Mouse (Mus musculus): ENCODE measurements around the gene Ptprn2. TPM values are rescaled to one million over a fixed set of nuclear protein-coding genes. Genes with fewer than 3 reads are reported as not detected.
"Not testable (repeated sequence)": the region's sequence is repeated elsewhere in the genome, so short reads cannot be mapped to it uniquely, and the experiment has no call there.

Gene Ptprn2
- polyA plus RNA-seq, 1 experiment: 0.37 TPM

GRCm38 (mm10) chr12:116569568-116569967, 84.0 kb downstream of the Ptprn2 start:
- Histone ChIP-seq H3K36me3 (ENCODE audit: control insufficient read depth, insufficient read depth, low read length, poor library complexity, severe bottlenecking) (no peaks in the 10 kb centered on the region), H3K4me3 (ENCODE audit: low read depth, low read length) (no peak overlapping the region), H3K27me3 (ENCODE audit: control insufficient read depth, insufficient read depth, low read length, poor library complexity, severe bottlenecking) (no peaks in the 10 kb centered on the region), H3K9ac (ENCODE audit: low read depth, poor library complexity, severe bottlenecking) (no peak overlapping the region), H3K27ac (ENCODE audit: insufficient read depth, low read length) (no peak overlapping the region), H3K4me1 (ENCODE audit: control insufficient read depth, insufficient read depth, low read length) (no peaks in the 10 kb centered on the region), H3K9me3 (replicated peaks; ENCODE audit: control insufficient read depth, insufficient read depth, low read length, poor library complexity, severe bottlenecking) (no peaks in the 10 kb centered on the region)
- TF ChIP-seq EP300 (IDR thresholded peaks at IDR 0.05; ENCODE audit: insufficient read depth, low read depth, low read length) (no peak), POLR2A (IDR thresholded peaks at IDR 0.05; ENCODE audit: insufficient read depth, low read length) (no peak), CTCF (IDR thresholded peaks at IDR 0.05; ENCODE audit: low read depth, low read length) (no peak)

GRCm38 (mm10) chr12:116574102-116574501, 88.6 kb downstream of the Ptprn2 start:
- no peak overlapping the region for H3K27ac ChIP-seq (ENCODE audit: insufficient read depth, low read length)
- H3K27me3 ChIP-seq (ENCODE audit: control insufficient read depth, insufficient read depth, low read length, poor library complexity, severe bottlenecking): no peaks in the 10 kb centered on the region
- TF ChIP-seq EP300 (IDR thresholded peaks at IDR 0.05; ENCODE audit: insufficient read depth, low read depth, low read length) (no peak), CTCF (IDR thresholded peaks at IDR 0.05; ENCODE audit: low read depth, low read length) (no peak), POLR2A (IDR thresholded peaks at IDR 0.05; ENCODE audit: insufficient read depth, low read length) (no peak)
- H3K9ac ChIP-seq (ENCODE audit: low read depth, poor library complexity, severe bottlenecking): no peak overlapping the region
- no peaks in the 10 kb centered on the region for H3K9me3 ChIP-seq (replicated peaks; ENCODE audit: control insufficient read depth, insufficient read depth, low read length, poor library complexity, severe bottlenecking)
- no peaks in the 10 kb centered on the region for H3K36me3 ChIP-seq (ENCODE audit: control insufficient read depth, insufficient read depth, low read length, poor library complexity, severe bottlenecking)
- H3K4me1 ChIP-seq (ENCODE audit: control insufficient read depth, insufficient read depth, low read length): no peaks in the 10 kb centered on the region
- H3K4me3 ChIP-seq (ENCODE audit: low read depth, low read length): no peak overlapping the region

DNA sequence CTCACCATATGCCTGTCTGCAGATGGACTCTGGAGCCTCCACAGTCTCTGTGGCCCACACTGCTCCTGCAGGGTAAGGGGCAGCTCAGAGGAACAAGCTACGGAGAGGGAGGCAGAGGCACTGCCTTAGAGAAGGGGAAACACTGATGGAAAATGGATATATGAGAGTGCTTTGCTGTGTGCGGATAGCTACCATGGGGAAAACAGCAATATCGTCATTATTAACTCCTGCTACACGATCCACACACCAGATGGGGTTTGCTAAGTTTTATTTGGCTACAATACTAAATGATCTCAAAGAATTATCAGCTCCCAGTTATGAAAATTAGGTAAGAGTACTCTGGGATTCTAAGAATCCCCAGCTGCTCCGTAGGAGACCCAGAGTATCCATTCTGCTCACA, 89.2 kb downstream of the Ptprn2 start:
- no peaks in the 10 kb centered on the region for H3K4me1 ChIP-seq (ENCODE audit: control insufficient read depth, insufficient read depth, low read length)
- H3K9me3 ChIP-seq (replicated peaks; ENCODE audit: control insufficient read depth, insufficient read depth, low read length, poor library complexity, severe bottlenecking): no peaks in the 10 kb centered on the region
- TF ChIP-seq EP300 (IDR thresholded peaks at IDR 0.05; ENCODE audit: insufficient read depth, low read depth, low read length) (no peak), CTCF (IDR thresholded peaks at IDR 0.05; ENCODE audit: low read depth, low read length) (no peak), POLR2A (IDR thresholded peaks at IDR 0.05; ENCODE audit: insufficient read depth, low read length) (no peak)
- no peaks in the 10 kb centered on the region for H3K36me3 ChIP-seq (ENCODE audit: control insufficient read depth, insufficient read depth, low read length, poor library complexity, severe bottlenecking)
- no peak overlapping the region for H3K4me3 ChIP-seq (ENCODE audit: low read depth, low read length)
- H3K27ac ChIP-seq (ENCODE audit: insufficient read depth, low read length): no peak overlapping the region
- no peaks in the 10 kb centered on the region for H3K27me3 ChIP-seq (ENCODE audit: control insufficient read depth, insufficient read depth, low read length, poor library complexity, severe bottlenecking)
- no peak overlapping the region for H3K9ac ChIP-seq (ENCODE audit: low read depth, poor library complexity, severe bottlenecking)

GRCm38 (mm10) chr12:116577917-116578316, 92.4 kb downstream of the Ptprn2 start:
- not testable (repeated sequence) for H3K27me3 ChIP-seq (ENCODE audit: control insufficient read depth, insufficient read depth, low read length, poor library complexity, severe bottlenecking); H3K9ac ChIP-seq (ENCODE audit: low read depth, poor library complexity, severe bottlenecking); H3K36me3 ChIP-seq (ENCODE audit: control insufficient read depth, insufficient read depth, low read length, poor library complexity, severe bottlenecking); H3K27ac ChIP-seq (ENCODE audit: insufficient read depth, low read length); H3K9me3 ChIP-seq (replicated peaks; ENCODE audit: control insufficient read depth, insufficient read depth, low read length, poor library complexity, severe bottlenecking); H3K4me3 ChIP-seq (ENCODE audit: low read depth, low read length); H3K4me1 ChIP-seq (ENCODE audit: control insufficient read depth, insufficient read depth, low read length)

- no peak overlapping the region for H3K9ac ChIP-seq (ENCODE audit: low read depth, poor library complexity, severe bottlenecking)
- H3K9me3 ChIP-seq (replicated peaks; ENCODE audit: control insufficient read depth, insufficient read depth, low read length, poor library complexity, severe bottlenecking): no peaks in the 10 kb centered on the region
- no peaks in the 10 kb centered on the region for H3K27me3 ChIP-seq (ENCODE audit: control insufficient read depth, insufficient read depth, low read length, poor library complexity, severe bottlenecking)
- TF ChIP-seq CTCF (IDR thresholded peaks at IDR 0.05; ENCODE audit: low read depth, low read length): no peak
- TF ChIP-seq EP300 (IDR thresholded peaks at IDR 0.05; ENCODE audit: insufficient read depth, low read depth, low read length): no peak
- TF ChIP-seq POLR2A (IDR thresholded peaks at IDR 0.05; ENCODE audit: insufficient read depth, low read length): no peak
- no peak overlapping the region for H3K4me3 ChIP-seq (ENCODE audit: low read depth, low read length)
- H3K36me3 ChIP-seq (ENCODE audit: control insufficient read depth, insufficient read depth, low read length, poor library complexity, severe bottlenecking): no peaks in the 10 kb centered on the region
- peaks cover 3% of the 10 kb centered on the region for H3K4me1 ChIP-seq (ENCODE audit: control insufficient read depth, insufficient read depth, low read length)
- H3K27ac ChIP-seq (ENCODE audit: insufficient read depth, low read length): no peak overlapping the region
Measured at GRCm38 (mm10) chr12:116580827-116581544, 95.5 kb downstream of the Ptprn2 start.

DNA sequence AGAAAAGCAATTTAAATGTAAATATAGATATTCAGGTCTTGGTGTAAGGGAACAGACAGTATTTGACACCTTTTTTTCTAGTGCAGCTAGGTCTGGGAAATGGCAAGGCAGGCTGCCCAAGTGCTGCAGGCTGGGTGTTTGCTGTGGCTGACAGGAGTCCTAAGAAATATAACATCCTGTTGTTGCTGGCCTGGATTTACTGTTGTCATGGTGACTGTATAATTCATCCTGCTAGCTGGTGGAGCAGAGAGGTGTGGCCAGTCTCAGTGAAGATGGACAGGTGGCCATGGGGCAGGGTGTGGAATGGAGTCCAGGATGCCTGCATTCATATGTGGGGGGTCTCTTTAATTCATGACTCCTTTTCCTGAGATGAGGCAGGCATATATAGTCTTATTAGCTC, 96.3 kb downstream of the Ptprn2 start:
- H3K4me3 ChIP-seq (ENCODE audit: low read depth, low read length): no peak overlapping the region
- no peaks in the 10 kb centered on the region for H3K36me3 ChIP-seq (ENCODE audit: control insufficient read depth, insufficient read depth, low read length, poor library complexity, severe bottlenecking)
- peaks cover 3% of the 10 kb centered on the region for H3K4me1 ChIP-seq (ENCODE audit: control insufficient read depth, insufficient read depth, low read length)
- no peaks in the 10 kb centered on the region for H3K9me3 ChIP-seq (replicated peaks; ENCODE audit: control insufficient read depth, insufficient read depth, low read length, poor library complexity, severe bottlenecking)
- no peak overlapping the region for H3K9ac ChIP-seq (ENCODE audit: low read depth, poor library complexity, severe bottlenecking)
- H3K27ac ChIP-seq (ENCODE audit: insufficient read depth, low read length): no peak overlapping the region
- no peak for TF ChIP-seq EP300 (IDR thresholded peaks at IDR 0.05; ENCODE audit: insufficient read depth, low read depth, low read length)
- TF ChIP-seq CTCF (IDR thresholded peaks at IDR 0.05; ENCODE audit: low read depth, low read length): no peak
- no peak for TF ChIP-seq POLR2A (IDR thresholded peaks at IDR 0.05; ENCODE audit: insufficient read depth, low read length)
- H3K27me3 ChIP-seq (ENCODE audit: control insufficient read depth, insufficient read depth, low read length, poor library complexity, severe bottlenecking): no peaks in the 10 kb centered on the region

All from ES-Bruce4 (cell line).